Mouse (Mus musculus): ENCODE data around the gene Lmna. TPM values are rescaled to one million over a fixed set of nuclear protein-coding genes. Genes with fewer than 3 reads are reported as not detected.

Lmna gene
- polyA plus RNA-seq, 1 experiment from 2014 or later = 133 TPM

- H3K9ac ChIP-seq = no peak overlapping the region
- H3K4me1 ChIP-seq (replicated peaks) = peaks cover 67% of the 10 kb centered on the region
- no peak for ATAC-seq (ENCODE audit: insufficient read depth)
- 41% methylated on average over 8 of the region's 8 CpGs for WGBS (ENCODE audit: insufficient replicate concordance)
- no peak overlapping the region for H3K4me3 ChIP-seq (replicated peaks)
- H3K4me2 ChIP-seq = peak overlapping the region; percentile 96; the same call in 1 of the 2 replicates
- no peaks in the 10 kb centered on the region for H3K9me3 ChIP-seq (replicated peaks)
- peak overlapping the region; percentile 88; the same call in 1 of the 2 replicates for H3K27ac ChIP-seq (replicated peaks)
- peaks cover 10% of the 10 kb centered on the region for H3K36me3 ChIP-seq (replicated peaks)
- H3K27me3 ChIP-seq = 0 out of 2 replicates have a peak, but pooled peaks cover 5% of the 10 kb centered on the region
Observed at GRCm38 (mm10) chr3:88503881-88504746, 5.6 kb downstream of the Lmna start.

- peak overlapping the region; percentile 96 for H3K4me2 ChIP-seq
- peak overlapping the region; percentile 88 for H3K27ac ChIP-seq (replicated peaks)
- peaks cover 72% of the 10 kb centered on the region for H3K4me1 ChIP-seq (replicated peaks)
- no peak for ATAC-seq (ENCODE audit: insufficient read depth)
- WGBS (ENCODE audit: insufficient replicate concordance) = 35% methylated on average over 4 of the region's 4 CpGs
- H3K4me3 ChIP-seq (replicated peaks) = peak overlapping the region; percentile 96
- H3K27me3 ChIP-seq = 0 out of 2 replicates have a peak, but pooled peaks cover 5% of the 10 kb centered on the region
- H3K9ac ChIP-seq = peak overlapping the region; percentile 96; the same call in 1 of the 2 replicates
- peaks cover 17% of the 10 kb centered on the region for H3K36me3 ChIP-seq (replicated peaks)
- H3K9me3 ChIP-seq (replicated peaks) = no peaks in the 10 kb centered on the region
Observed at GRCm38 (mm10) chr3:88503505-88503863, 6.3 kb downstream of the Lmna start.

GRCm38 (mm10) chr3:88502641-88503504, 6.9 kb downstream of the Lmna start:
- WGBS (ENCODE audit: insufficient replicate concordance) = 2% methylated on average over 55 of the region's 55 CpGs
- peak overlapping the region; percentile 88 for H3K27ac ChIP-seq (replicated peaks)
- peaks cover 23% of the 10 kb centered on the region for H3K36me3 ChIP-seq (replicated peaks)
- peak overlapping the region; percentile 96 for H3K4me2 ChIP-seq
- H3K4me1 ChIP-seq (replicated peaks) = peaks cover 76% of the 10 kb centered on the region
- H3K4me3 ChIP-seq (replicated peaks) = peak overlapping the region; percentile 96
- H3K9ac ChIP-seq = peak overlapping the region; percentile 96
- 0 out of 2 replicates have a peak, but pooled peaks cover 5% of the 10 kb centered on the region for H3K27me3 ChIP-seq
- no peaks in the 10 kb centered on the region for H3K9me3 ChIP-seq (replicated peaks)
- peak; percentile 91 for ATAC-seq (ENCODE audit: insufficient read depth)

- 0 out of 2 replicates have a peak, but pooled peaks cover 5% of the 10 kb centered on the region for H3K27me3 ChIP-seq
- H3K4me1 ChIP-seq (replicated peaks) = peaks cover 79% of the 10 kb centered on the region
- peak overlapping the region; percentile 96 for H3K9ac ChIP-seq
- no peak for ATAC-seq (ENCODE audit: insufficient read depth)
- peak overlapping the region; percentile 88 for H3K27ac ChIP-seq (replicated peaks)
- peaks cover 29% of the 10 kb centered on the region for H3K36me3 ChIP-seq (replicated peaks)
- H3K4me2 ChIP-seq = peak overlapping the region; percentile 96
- peak overlapping the region; percentile 96 for H3K4me3 ChIP-seq (replicated peaks)
- WGBS (ENCODE audit: insufficient replicate concordance) = 28% methylated on average over 11 of the region's 11 CpGs
- H3K9me3 ChIP-seq (replicated peaks) = no peaks in the 10 kb centered on the region
Observed at GRCm38 (mm10) chr3:88502031-88502571, 7.7 kb downstream of the Lmna start.

- 23% methylated on average over 6 of the region's 6 CpGs for WGBS (ENCODE audit: insufficient replicate concordance)
- peak; percentile 38 for ATAC-seq (ENCODE audit: insufficient read depth)
- peak overlapping the region; percentile 88 for H3K27ac ChIP-seq (replicated peaks)
Observed at GRCm38 (mm10) chr3:88501366-88502030, 8.3 kb downstream of the Lmna start.

GRCm38 (mm10) chr3:88500655-88501365, 8.9 kb downstream of the Lmna start:
- Histone ChIP-seq H3K9ac (peak overlapping the region; percentile 96), H3K9me3 (replicated peaks) (no peaks in the 10 kb centered on the region), H3K4me2 (peak overlapping the region; percentile 96), H3K4me3 (replicated peaks) (peak overlapping the region; percentile 96), H3K36me3 (replicated peaks) (peaks cover 37% of the 10 kb centered on the region), H3K27me3 (0 out of 2 replicates have a peak, but pooled peaks cover 5% of the 10 kb centered on the region), H3K27ac (replicated peaks) (peak overlapping the region; percentile 88), H3K4me1 (replicated peaks) (peaks cover 86% of the 10 kb centered on the region)
- WGBS (ENCODE audit: insufficient replicate concordance) = 48% methylated on average over 4 of the region's 4 CpGs
- no peak for ATAC-seq (ENCODE audit: insufficient read depth)

More at GRCm38 (mm10) chr3:88501366-88502030, 8.3 kb downstream of the Lmna start:
- H3K9ac ChIP-seq = peak overlapping the region; percentile 96
- peak overlapping the region; percentile 96 for H3K4me3 ChIP-seq (replicated peaks)
- H3K4me1 ChIP-seq (replicated peaks) = peaks cover 83% of the 10 kb centered on the region
- peaks cover 30% of the 10 kb centered on the region for H3K36me3 ChIP-seq (replicated peaks)
- peak overlapping the region; percentile 96 for H3K4me2 ChIP-seq
- H3K9me3 ChIP-seq (replicated peaks) = no peaks in the 10 kb centered on the region
- 0 out of 2 replicates have a peak, but pooled peaks cover 5% of the 10 kb centered on the region for H3K27me3 ChIP-seq

GRCm38 (mm10) chr3:88500087-88500486, 9.7 kb downstream of the Lmna start:
- H3K4me2 ChIP-seq = peak overlapping the region; percentile 96

GRCm38 (mm10) chr3:88499580-88499979, 10.2 kb downstream of the Lmna start:
- Histone ChIP-seq H3K27me3 (no peaks in the 10 kb centered on the region), H3K36me3 (replicated peaks) (peaks cover 39% of the 10 kb centered on the region), H3K4me2 (peak overlapping the region; percentile 96), H3K4me1 (replicated peaks) (peaks cover 93% of the 10 kb centered on the region), H3K4me3 (replicated peaks) (peak overlapping the region; percentile 96; the same call in 1 of the 2 replicates), H3K9me3 (replicated peaks) (no peaks in the 10 kb centered on the region), H3K27ac (replicated peaks) (peak overlapping the region; percentile 88), H3K9ac (no peak overlapping the region)
- ATAC-seq (ENCODE audit: insufficient read depth) = no peak
- WGBS (ENCODE audit: insufficient replicate concordance) = 84% methylated on average over 4 of the region's 4 CpGs

More at GRCm38 (mm10) chr3:88500087-88500486, 9.7 kb downstream of the Lmna start:
- Histone ChIP-seq H3K4me3 (replicated peaks) (peak overlapping the region; percentile 96), H3K36me3 (replicated peaks) (peaks cover 39% of the 10 kb centered on the region), H3K9ac (peak overlapping the region; percentile 96; the same call in 1 of the 2 replicates), H3K4me1 (replicated peaks) (peaks cover 88% of the 10 kb centered on the region), H3K27me3 (no peaks in the 10 kb centered on the region), H3K9me3 (replicated peaks) (no peaks in the 10 kb centered on the region), H3K27ac (replicated peaks) (peak overlapping the region; percentile 88)
- 38% methylated on average over 7 of the region's 7 CpGs for WGBS (ENCODE audit: insufficient replicate concordance)
- ATAC-seq (ENCODE audit: insufficient read depth) = no peak

- WGBS (ENCODE audit: insufficient replicate concordance) = 75% methylated on average over 10 of the region's 10 CpGs
- Histone ChIP-seq H3K9ac (peak overlapping the region; percentile 71), H3K36me3 (replicated peaks) (peaks cover 49% of the 10 kb centered on the region), H3K27me3 (no peaks in the 10 kb centered on the region), H3K4me3 (replicated peaks) (peak overlapping the region; percentile 27), H3K4me2 (peak overlapping the region; percentile 94), H3K9me3 (replicated peaks) (no peaks in the 10 kb centered on the region), H3K27ac (replicated peaks) (peak overlapping the region; percentile 92), H3K4me1 (replicated peaks) (peaks cover 95% of the 10 kb centered on the region)
- no peak for ATAC-seq (ENCODE audit: insufficient read depth)
Observed at GRCm38 (mm10) chr3:88495741-88496415, 13.9 kb downstream of the Lmna start.

All from liver, embryonic 15.5 days (tissue).